Mouse (Mus musculus) T-helper 17 cell (primary cell): ENCODE data around the gene Sub1.

Experiments used
- in situ Hi-C, 2 experiments: fragments of 300-600 bp; cut with MboI, MseI; formaldehyde crosslinking; loops; 1 replicate in 1 of 2; 2 replicates in 1 of 2; pipeline ENCODE4 v1.15.1; 2025; ENCODE audit warnings: high pct_unique_total_duplicates in 2 of 2

Sub1 gene

GRCm38 (mm10) chr15:11975836-11976235 is 20.9 kb downstream of the Sub1 start:
- in situ Hi-C loops: loop anchor here (25.0 kb wide), 2 partner anchors 336 to 1489 kb away; partner anchors contain the start of genes Brix1 (in 2 of the 2), Rad1 (in 2 of the 2), 1810049J17Rik (in 1 of the 2) and Golph3 (in 1 of the 2)

GRCm38 (mm10) chr15:11971854-11972420 is 24.8 kb downstream of the Sub1 start:
- in situ Hi-C loops: loop anchor here (5.0 kb wide), 2 partner anchors 110 to 120 kb away; no protein-coding TSS in a partner anchor

GRCm38 (mm10) chr15:11970621-11971020 is 26.2 kb downstream of the Sub1 start:
- in situ Hi-C loops: loop anchor here (5.0 kb wide), 2 partner anchors 112 to 122 kb away; no protein-coding TSS in a partner anchor

- in situ Hi-C loops: loop anchor here (5.0 to 10.0 kb wide), 4 partner anchors 377 to 567 kb away; no protein-coding TSS in a partner anchor
Observed at GRCm38 (mm10) chr15:11968851-11969250, 27.9 kb downstream of the Sub1 start.

- in situ Hi-C loops: loop anchor here (5.0 to 10.0 kb wide), 4 partner anchors 374 to 564 kb away; no protein-coding TSS in a partner anchor
Observed at GRCm38 (mm10) chr15:11966367-11966766, 30.4 kb downstream of the Sub1 start.

GRCm38 (mm10) chr15:11965201-11965845 is 31.5 kb downstream of the Sub1 start:
- in situ Hi-C loops: loop anchor here (5.0 to 10.0 kb wide), 4 partner anchors 373 to 563 kb away; no protein-coding TSS in a partner anchor

- in situ Hi-C loops: loop anchor here in 1 of 2 experiments (5.0 to 10.0 kb wide), 2 partner anchors 272 to 379 kb away; no protein-coding TSS in a partner anchor
Observed at GRCm38 (mm10) chr15:11963791-11964525, 32.8 kb downstream of the Sub1 start.

GRCm38 (mm10) chr15:11959716-11960115 is 37.1 kb downstream of the Sub1 start:
- in situ Hi-C loops: loop anchor here in 1 of 2 experiments (5.0 to 10.0 kb wide), 2 partner anchors 267 to 375 kb away; no protein-coding TSS in a partner anchor

- in situ Hi-C loops: no loop called here
Observed at GRCm38 (mm10) chr15:11956129-11956528, 40.7 kb downstream of the Sub1 start.

GRCm38 (mm10) chr15:11954190-11954589 is 42.6 kb downstream of the Sub1 start:
- in situ Hi-C loops: loop anchor here in 1 of 2 experiments (5.0 kb wide), 1 partner anchor 352 kb away; no protein-coding TSS in a partner anchor

- in situ Hi-C loops: loop anchor here in 1 of 2 experiments (5.0 kb wide), 1 partner anchor 350 kb away; no protein-coding TSS in a partner anchor
Observed at GRCm38 (mm10) chr15:11952159-11952558, 44.6 kb downstream of the Sub1 start.

- in situ Hi-C loops: loop anchor here in 1 of 2 experiments (5.0 kb wide), 1 partner anchor 349 kb away; no protein-coding TSS in a partner anchor
Observed at GRCm38 (mm10) chr15:11951181-11951580, 45.6 kb downstream of the Sub1 start.

- in situ Hi-C loops: loop anchor here in 1 of 2 experiments (5.0 kb wide), 1 partner anchor 348 kb away; no protein-coding TSS in a partner anchor
Observed at GRCm38 (mm10) chr15:11950144-11950543, 46.6 kb downstream of the Sub1 start.

GRCm38 (mm10) chr15:11949490-11949889 is 47.3 kb downstream of the Sub1 start:
- in situ Hi-C loops: no loop called here

GRCm38 (mm10) chr15:11940855-11941254 is 55.9 kb downstream of the Sub1 start:
- in situ Hi-C loops: no loop called here
